Mouse (Mus musculus) kidney, adult 18-20 months (tissue): ENCODE measurements around the gene Tnpo1.

Experiments
- DNase-seq: peaks from one replicate; pipeline ENCODE4 v3.0.0; 2021

The Tnpo1 gene

GRCm38 (mm10) chr13:98924897-98925485, 1.2 kb downstream of the Tnpo1 start:
- peak; percentile 21 for DNase-seq

DNA sequence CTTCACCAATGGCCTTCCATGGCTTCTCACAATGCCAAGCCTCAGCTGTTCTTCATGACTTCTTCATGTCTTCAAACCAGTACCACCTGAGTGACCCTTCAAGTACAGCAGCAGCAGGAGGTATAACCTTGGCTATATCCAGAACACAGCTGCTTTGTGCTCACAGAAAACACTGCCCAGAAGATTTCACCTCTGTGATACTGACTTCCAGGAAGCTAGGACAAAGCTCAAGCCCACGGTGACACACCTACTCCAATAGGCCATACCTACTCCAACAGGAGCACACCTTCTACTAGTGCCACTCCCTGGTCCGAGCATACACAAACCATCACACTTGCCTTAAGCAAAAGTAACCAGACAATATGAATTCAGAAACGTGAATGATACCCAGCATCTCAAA, 3.4 kb downstream of the Tnpo1 start:
- no peak for DNase-seq

DNA sequence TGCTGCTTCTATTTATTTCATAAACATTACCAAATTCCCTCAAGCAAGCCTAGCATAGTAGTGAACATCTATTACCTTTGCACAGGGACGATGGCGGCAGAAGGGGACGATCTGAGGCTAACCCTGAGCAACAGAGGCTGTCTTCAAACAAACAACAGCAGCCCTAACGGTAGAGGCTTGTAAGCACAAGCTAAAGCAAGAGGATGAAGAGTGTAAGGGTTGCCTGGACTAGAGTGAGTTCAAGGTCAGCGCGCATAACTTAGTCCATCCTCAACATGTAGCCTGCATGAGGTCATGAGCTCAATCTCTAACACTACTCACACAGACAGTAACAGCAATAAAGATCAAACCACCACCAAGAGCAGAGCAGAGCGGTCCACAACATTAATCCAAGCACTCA, 4.9 kb downstream of the Tnpo1 start:
- no peak for DNase-seq

DNA sequence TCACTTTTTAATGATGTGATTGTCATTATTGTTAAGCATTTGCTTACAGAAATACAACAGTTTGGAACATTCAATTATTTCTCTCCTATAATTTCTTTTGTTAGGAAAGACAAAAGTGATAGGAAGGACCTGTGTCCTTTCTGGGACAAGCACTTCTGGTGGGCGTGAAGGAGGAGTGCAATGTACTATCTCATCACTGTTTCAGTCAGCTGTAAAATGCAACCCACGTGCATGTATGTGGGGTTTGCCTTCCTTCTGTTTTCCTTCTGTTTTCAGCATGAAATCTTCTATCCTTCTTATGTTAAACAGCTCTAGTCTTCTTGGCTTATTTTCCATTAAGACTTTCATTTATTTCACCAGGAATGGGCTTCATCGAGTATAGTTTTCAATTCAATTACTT, 5.9 kb downstream of the Tnpo1 start:
- DNase-seq = no peak

GRCm38 (mm10) chr13:98919695-98920094, 6.5 kb downstream of the Tnpo1 start:
- DNase-seq = no peak

DNA sequence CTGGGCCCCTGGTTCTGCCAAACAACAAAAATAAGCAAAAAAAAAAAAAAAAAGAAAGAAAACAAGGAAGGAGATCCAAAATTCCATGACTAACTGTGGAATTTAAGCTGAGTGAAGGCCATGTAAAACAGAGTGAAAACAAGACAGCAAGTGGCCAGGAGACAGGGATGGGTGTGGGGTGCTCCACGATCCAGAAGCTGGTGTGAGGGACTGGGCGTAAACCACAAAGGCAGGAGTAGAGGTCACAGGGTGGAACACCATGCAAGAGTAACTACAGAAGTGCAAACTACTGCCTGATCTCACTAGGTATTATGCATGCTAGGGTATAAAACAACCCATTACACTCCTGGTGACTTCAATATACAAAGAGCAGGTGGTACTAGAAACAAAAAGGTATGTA, 8.3 kb downstream of the Tnpo1 start:
- DNase-seq = no peak

GRCm38 (mm10) chr13:98915591-98915990, 10.6 kb downstream of the Tnpo1 start:
- no peak for DNase-seq

GRCm38 (mm10) chr13:98914844-98915212, 11.4 kb downstream of the Tnpo1 start:
- no peak for DNase-seq

DNA sequence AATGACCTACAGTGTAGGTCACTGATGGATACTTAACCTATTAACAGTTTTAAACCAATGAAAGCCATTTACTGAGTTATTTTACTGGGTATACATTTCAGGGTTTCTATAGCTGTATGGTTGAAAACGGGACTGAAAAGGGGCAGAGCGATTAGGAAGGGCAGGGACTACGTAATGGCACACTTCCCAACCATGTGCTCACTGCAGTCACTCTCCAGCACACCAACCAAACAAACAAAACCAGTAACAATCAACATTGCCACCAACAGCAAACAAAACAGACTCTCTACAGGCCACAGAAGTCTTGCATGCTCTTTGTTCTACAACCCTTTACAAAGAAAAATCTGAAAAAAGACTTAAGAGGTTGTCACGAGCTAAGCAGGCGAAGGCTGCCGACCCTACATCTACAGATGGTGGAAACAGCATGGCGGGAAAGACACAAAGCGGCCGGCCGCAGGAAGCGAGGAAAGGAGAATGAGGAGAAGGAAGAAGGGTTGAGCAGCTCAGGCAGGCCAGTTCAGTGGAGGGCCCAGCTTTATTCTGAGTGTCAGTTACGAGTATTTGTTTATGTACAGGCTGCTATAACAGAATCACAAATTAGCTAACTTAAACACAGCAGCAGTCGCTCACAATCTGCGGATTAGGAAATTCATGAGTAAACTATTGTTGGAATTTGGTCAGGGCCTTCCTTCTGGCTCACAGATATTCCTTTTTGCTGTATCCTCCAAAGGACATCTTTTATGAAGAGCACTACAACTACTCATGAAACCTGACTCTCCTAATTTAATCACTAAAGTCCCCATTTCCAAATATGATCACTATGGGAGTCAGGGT, 12.0 kb downstream of the Tnpo1 start:
- no peak for DNase-seq

DNA sequence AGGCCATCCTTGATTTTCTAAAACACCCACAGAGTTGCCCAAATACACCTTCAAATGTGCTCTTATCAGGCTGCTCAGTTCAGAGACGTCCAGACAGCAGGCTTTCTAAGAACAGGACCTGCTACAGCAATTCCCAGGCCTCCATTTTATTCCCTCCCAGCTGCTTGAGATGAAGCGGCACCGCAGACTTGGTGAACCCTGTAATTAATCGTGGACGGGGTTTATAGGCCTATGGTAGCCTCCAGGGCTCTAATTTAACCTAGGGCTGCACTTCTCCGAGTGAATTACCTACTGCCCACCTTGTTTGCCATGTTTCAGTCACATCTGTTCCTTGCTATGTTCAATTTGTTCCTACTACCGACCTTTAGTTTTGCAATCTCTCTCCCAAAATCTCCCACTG, 13.0 kb downstream of the Tnpo1 start:
- no peak for DNase-seq

- no peak for DNase-seq
Measured at GRCm38 (mm10) chr13:98912602-98913001, 13.6 kb downstream of the Tnpo1 start.

GRCm38 (mm10) chr13:98910801-98911200, 15.4 kb downstream of the Tnpo1 start:
- no peak for DNase-seq

DNA sequence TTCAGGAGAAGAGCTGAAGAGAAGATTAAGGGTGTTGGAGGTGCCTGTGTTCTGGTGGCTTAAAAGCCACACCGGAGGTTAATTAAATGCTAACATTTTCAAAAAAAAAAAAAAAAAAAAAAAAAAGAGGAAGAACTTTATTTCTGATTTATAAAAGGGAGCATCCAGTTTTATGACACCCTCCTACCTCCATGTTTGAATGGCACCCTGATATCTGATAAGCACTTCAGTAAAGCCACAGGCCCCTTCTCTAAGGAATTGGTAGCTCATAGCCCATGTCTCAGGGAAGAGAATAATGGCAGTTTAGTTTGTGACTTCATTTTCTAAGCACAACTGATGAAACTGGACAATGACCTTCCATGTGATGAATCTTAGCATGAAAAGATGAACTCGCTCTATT, 21.6 kb downstream of the Tnpo1 start:
- DNase-seq = no peak

GRCm38 (mm10) chr13:98902366-98903025, 23.7 kb downstream of the Tnpo1 start:
- DNase-seq = no peak

- DNase-seq = no peak
Measured at GRCm38 (mm10) chr13:98899550-98899949, 26.6 kb downstream of the Tnpo1 start.

DNA sequence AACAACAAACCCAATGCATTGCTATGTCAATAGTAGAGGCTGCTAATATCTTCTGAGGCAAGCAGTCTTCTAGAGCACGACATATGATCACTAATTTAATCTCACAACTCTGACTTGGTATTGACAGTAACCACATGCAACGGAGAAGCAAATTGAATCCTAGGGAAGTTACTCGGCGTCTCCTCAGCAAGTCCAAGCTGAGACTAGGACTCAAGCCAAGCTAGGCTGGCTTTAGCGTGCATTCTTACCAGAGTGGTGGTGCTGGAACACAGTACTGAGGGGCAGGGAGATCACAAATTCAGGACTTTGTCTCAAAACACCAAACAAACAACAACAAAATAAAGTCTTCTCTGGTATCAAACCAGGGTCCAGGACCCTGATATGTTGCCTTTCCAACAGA, 28.6 kb downstream of the Tnpo1 start:
- DNase-seq = no peak

DNA sequence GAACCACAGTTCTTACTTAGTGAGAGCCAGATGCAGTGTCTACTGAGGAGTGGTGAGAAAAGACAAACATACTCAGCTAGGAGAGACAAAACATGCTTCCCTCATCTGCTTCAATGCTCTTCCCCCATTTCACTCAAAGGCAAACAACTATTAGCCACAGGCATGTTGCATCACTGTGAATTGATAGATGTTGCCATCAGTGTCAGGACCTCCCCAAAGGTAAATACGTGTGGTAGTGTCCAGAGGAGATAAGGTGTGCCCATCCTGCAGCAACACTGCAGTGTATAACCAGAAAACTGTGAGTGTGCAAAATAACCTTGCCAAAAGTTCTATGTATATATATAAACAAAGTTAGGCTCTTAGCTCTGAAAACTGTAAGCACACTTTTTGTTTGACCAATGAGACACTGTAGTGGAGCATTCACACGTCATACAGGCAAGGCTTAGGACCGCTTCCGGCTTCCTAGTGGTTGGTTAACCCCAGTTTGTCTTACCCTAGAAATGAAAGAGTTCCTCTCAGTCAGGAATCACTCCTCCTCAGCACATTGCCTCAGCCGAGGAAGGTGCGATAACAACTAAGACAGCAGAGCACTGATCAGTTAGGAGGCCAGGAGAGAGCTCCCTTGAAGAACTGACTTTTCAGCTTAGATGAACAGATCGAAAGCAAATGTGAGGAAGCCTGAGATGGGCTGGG, 29.6 kb downstream of the Tnpo1 start:
- no peak for DNase-seq

DNA sequence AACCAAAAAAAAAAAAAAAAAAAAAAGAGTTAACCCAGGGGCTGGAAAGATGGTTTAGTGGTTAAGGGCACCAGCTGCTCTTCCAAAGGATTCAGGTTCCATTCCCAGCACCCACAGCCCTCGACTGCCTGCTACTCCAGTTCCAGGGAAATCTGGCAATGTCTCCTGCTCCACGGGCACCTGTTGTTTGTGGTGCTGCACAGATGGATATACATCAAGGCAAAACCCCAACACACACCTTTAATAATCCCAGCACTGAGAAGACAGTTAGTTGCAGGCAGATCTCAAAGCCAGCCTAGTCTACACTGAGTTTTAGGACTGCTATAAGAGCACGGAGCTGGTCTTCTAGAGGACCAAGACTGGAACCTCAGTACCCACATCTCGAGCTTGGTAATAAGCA, 30.2 kb downstream of the Tnpo1 start:
- no peak for DNase-seq

DNA sequence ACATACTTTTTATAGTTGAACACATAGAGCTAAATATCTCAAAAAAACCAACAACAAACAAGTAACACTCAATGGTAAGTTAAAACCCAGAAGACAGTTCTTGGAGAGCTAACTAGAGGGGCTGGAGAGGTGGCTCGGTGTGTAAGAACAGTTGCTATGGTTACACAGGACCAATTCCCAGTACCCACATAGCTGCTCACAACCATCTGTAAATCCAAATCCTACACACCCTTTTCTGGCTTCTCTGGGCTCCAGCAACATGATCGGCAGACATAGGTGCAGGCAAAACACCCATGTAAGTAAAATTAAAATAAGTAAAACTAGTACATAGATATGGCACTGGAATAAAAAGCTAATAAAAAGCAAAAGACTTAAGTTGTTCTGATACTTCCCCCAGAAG, 31.3 kb downstream of the Tnpo1 start:
- no peak for DNase-seq

DNA sequence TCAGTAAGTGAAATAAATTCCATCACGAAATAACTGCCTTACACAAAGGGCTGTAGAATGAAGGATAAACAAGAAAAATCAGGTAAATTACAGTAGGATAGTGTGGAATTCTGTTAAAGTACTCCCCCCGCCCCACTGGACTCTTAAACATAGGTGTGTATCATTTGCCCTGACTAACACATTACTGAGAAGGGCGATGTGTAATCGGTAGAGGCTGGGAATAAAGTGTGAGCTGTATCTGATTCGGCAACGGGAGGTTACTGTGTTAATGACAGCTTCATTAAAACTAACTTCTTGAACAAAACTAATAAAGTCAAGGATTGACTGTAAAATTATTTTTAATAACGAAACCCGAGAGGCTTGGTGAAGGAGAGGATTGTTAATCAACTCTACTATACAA, 34.7 kb downstream of the Tnpo1 start:
- no peak for DNase-seq

DNA sequence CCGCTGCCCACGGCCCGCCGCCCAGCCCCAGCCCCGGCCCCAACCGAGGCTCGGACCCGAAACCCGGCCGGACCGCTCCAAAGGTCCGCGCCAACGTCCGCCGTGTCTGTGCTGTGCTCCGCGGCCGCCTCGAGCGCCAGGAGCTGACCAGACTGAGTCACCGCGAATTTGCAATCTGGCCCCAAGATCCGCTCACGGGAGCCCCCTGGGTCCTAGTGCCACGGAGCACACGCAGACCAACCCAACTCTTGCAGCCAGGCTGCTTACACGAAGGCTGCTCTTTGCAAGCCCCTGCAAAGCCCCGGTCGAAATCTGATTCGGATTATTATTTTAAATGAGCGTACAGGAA, 35.3 kb downstream of the Tnpo1 start:
- DNase-seq = peak; percentile 87

DNA sequence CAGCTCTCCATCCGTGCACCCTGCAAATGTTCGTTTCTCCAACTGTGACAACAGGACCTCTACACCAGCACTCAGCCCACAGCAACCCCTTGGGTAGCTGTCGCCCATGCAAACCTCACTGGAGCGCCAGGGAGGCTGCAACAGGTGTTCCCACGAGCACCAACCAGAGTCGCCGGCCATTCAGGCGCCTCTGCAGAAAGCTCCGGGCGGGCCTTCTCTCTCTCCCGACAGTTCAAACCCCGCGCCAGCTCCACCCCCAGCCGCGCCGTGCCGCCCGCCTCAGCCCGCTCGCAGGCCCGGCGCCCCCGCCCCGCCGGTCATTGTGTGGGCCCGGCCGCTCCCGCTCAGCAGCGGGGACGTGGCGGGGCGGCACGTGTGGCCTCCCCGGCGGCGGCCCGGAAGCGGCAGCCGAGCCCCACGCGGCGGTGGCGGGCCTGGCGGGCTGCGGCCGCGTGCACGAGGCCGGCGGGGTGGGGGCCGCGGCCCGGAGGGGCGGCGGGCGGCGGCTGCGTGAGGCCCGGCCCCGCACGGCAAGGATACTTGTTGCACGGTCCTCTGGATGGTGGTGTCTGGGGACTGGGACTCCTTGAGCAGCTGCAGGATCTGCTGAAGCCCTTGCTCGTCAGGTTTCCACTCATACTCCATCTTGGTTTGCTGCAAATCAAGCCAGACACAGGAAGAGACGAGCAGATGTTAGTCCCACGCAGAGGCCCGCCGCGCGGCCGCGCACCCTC, 35.9 kb downstream of the Tnpo1 start:
- peak; percentile 63 for DNase-seq

DNA sequence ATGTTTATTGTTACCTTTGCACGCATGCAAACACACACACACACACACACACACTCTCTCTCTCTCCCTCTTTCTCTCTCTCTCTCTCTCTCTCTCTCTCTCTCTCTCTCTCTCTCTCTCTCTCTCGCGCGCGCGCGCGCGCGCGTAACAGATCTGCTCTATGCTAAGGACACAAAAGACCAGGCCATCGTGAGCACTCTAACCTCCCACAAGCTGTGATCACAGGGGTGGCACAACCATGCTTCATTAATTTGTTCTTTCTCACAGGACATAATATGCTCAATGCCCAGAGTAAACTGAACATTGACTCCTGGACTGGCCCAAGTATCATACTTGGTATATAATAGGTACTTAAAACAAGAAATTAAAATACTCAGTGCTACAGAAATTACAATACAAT, 37.0 kb downstream of the Tnpo1 start:
- DNase-seq = no peak
